Mouse (Mus musculus) olfactory bulb, adult 2 months (tissue): Measurements from ENCODE around the gene Cd82. TPM values are rescaled to one million over a fixed set of nuclear protein-coding genes. Genes with fewer than 3 reads are reported as not detected.

Experiments used
- H3K27ac ChIP-seq: fragments of 200-500 bp; 2 replicates; pipeline ENCODE4 v1.5.1; 2012; ENCODE audit warnings: low read depth, low read length; ENCODE audit not compliant: insufficient read depth
- H3K4me1 ChIP-seq: fragments of 200-500 bp; 2 replicates; pipeline ENCODE4 v1.6.1; 2012; ENCODE audit warnings: low read length; ENCODE audit not compliant: control insufficient read depth, insufficient read depth
- H3K4me3 ChIP-seq: fragments of 200-500 bp; 2 replicates; pipeline ENCODE4 v1.5.1; 2012; ENCODE audit warnings: mild to moderate bottlenecking, low read depth, low read length, moderate library complexity; ENCODE audit not compliant: insufficient read depth
- CTCF ChIP-seq: fragments of 200-500 bp; IDR thresholded peaks from 2 replicates; pipeline ENCODE4 v1.5.1; 2012; ENCODE audit warnings: low read depth, mild to moderate bottlenecking, low read length, moderate library complexity; ENCODE audit not compliant: insufficient read depth
- POLR2A ChIP-seq: fragments of 200-500 bp; IDR thresholded peaks from 2 replicates; pipeline ENCODE4 v1.6.1; 2012; ENCODE audit warnings: mild to moderate bottlenecking, low read depth, low read length, moderate library complexity; ENCODE audit not compliant: insufficient read depth
- WGBS: fragments of 180-500 bp; shearing (Covaris S2); methylation state at CpG from one replicate; pipeline ENCODE4 v1.1.7; 2018; 5-methylcytosine and 5-hydroxymethylcytosine counted together
- polyA plus RNA-seq: library from polyadenylated mRNA; stranded (reverse); fragments of >200 nt; gene quantifications from 2 replicates; pipeline ENCODE4 v1.2.4, GENCODE M21; 2012; ENCODE audit warnings: low replicate concordance; ENCODE audit not compliant: missing spikeins, insufficient read depth, insufficient read length

Cd82 gene
- polyA plus RNA-seq, 1 experiment = not detected

- H3K27ac ChIP-seq = no peak overlapping the region
- H3K4me1 ChIP-seq = no peaks in the 10 kb centered on the region
- TF ChIP-seq POLR2A (no peak), CTCF (no peak)
- WGBS = 94% methylated on average over 3 of the region's 3 CpGs
- H3K4me3 ChIP-seq = no peak overlapping the region
Measured at GRCm38 (mm10) chr2:93493541-93493940, 30.6 kb upstream of the Cd82 start.

- WGBS = 83% methylated on average over 2 of the region's 2 CpGs
- Histone ChIP-seq H3K27ac (no peak overlapping the region), H3K4me1 (no peaks in the 10 kb centered on the region), H3K4me3 (no peak overlapping the region)
- TF ChIP-seq POLR2A (no peak), CTCF (no peak)
Measured at GRCm38 (mm10) chr2:93490516-93490915, 27.6 kb upstream of the Cd82 start.

- TF ChIP-seq POLR2A = no peak
- no peak for TF ChIP-seq CTCF
- 71% methylated on average over 19 of the region's 19 CpGs for WGBS
- Histone ChIP-seq H3K4me3 (no peak overlapping the region), H3K27ac (no peak overlapping the region), H3K4me1 (no peaks in the 10 kb centered on the region)
Measured at GRCm38 (mm10) chr2:93488911-93489587, 26.1 kb upstream of the Cd82 start.

- TF ChIP-seq CTCF = no peak
- TF ChIP-seq POLR2A = no peak
- Histone ChIP-seq H3K4me3 (no peak overlapping the region), H3K4me1 (no peaks in the 10 kb centered on the region), H3K27ac (no peak overlapping the region)
- 52% methylated on average over 9 of the region's 9 CpGs for WGBS
Measured at GRCm38 (mm10) chr2:93485459-93485858, 22.5 kb upstream of the Cd82 start.

GRCm38 (mm10) chr2:93482036-93482644 lies 19.2 kb upstream of the Cd82 start:
- Histone ChIP-seq H3K4me3 (no peak overlapping the region), H3K4me1 (no peaks in the 10 kb centered on the region), H3K27ac (no peak overlapping the region)
- WGBS = 86% methylated on average over 6 of the region's 6 CpGs
- no peak for TF ChIP-seq POLR2A
- no peak for TF ChIP-seq CTCF

GRCm38 (mm10) chr2:93478744-93479143 lies 15.8 kb upstream of the Cd82 start:
- H3K27ac ChIP-seq = no peak overlapping the region
- TF ChIP-seq CTCF (no peak), POLR2A (no peak)
- no peak overlapping the region for H3K4me3 ChIP-seq
- 93% methylated on average over 5 of the region's 5 CpGs for WGBS
- H3K4me1 ChIP-seq = 0 out of 2 replicates have a peak, but pooled peaks cover 2% of the 10 kb centered on the region

- H3K4me3 ChIP-seq = no peak overlapping the region
- no peak overlapping the region for H3K27ac ChIP-seq
- WGBS = 48% methylated on average over 7 of the region's 7 CpGs
- 0 out of 2 replicates have a peak, but pooled peaks cover 2% of the 10 kb centered on the region for H3K4me1 ChIP-seq
- TF ChIP-seq POLR2A (no peak), CTCF (peak; percentile 93)
Measured at GRCm38 (mm10) chr2:93477519-93477918, 14.6 kb upstream of the Cd82 start.

- Histone ChIP-seq H3K27ac (no peak overlapping the region), H3K4me3 (no peak overlapping the region), H3K4me1 (0 out of 2 replicates have a peak, but pooled peaks cover 2% of the 10 kb centered on the region)
- 88% methylated on average over 7 of the region's 7 CpGs for WGBS
- TF ChIP-seq POLR2A (no peak), CTCF (no peak)
Measured at GRCm38 (mm10) chr2:93476487-93476886, 13.5 kb upstream of the Cd82 start.

- WGBS = under 1% methylated on average over 11 of the region's 11 CpGs
- Histone ChIP-seq H3K4me3 (no peak overlapping the region), H3K4me1 (peaks cover 8% of the 10 kb centered on the region), H3K27ac (no peak overlapping the region)
- peak; percentile 91 for TF ChIP-seq CTCF
- TF ChIP-seq POLR2A = no peak
Measured at GRCm38 (mm10) chr2:93475040-93475439, 12.1 kb upstream of the Cd82 start.
